Mouse (Mus musculus): Measurements from ENCODE around the gene Reln. TPM values are rescaled to one million over a fixed set of nuclear protein-coding genes. Genes with fewer than 3 reads are reported as not detected.

Reln gene
- total and polyA plus RNA-seq, 2 experiments from 2014 or later, result 40.5 to 208 TPM

- Histone ChIP-seq H3K27me3 (ENCODE audit: insufficient read depth, low read length) (no peaks in the 10 kb centered on the region), H3K4me2 (ENCODE audit: low read depth) (no peak overlapping the region), H3K4me1 (ENCODE audit: insufficient read depth) (no peaks in the 10 kb centered on the region), H3K36me3 (ENCODE audit: insufficient read depth) (no peaks in the 10 kb centered on the region), H3K9me3 (ENCODE audit: low read length) (no peaks in the 10 kb centered on the region), H3K9ac (no peak overlapping the region), H3K27ac (ENCODE audit: low read depth, low read length) (no peak overlapping the region), H3K4me3 (ENCODE audit: low read depth, low read length) (no peak overlapping the region)
- ATAC-seq (no peak), DNase-seq (no peak)
- WGBS, result 59% methylated on average over 3 of the region's 3 CpGs
- TF ChIP-seq CTCF (IDR thresholded peaks at IDR 0.05; ENCODE audit: low read depth), result no peak
Measured at GRCm38 (mm10) chr5:22017896-22018295, 326.6 kb downstream of the Reln start.

DNA sequence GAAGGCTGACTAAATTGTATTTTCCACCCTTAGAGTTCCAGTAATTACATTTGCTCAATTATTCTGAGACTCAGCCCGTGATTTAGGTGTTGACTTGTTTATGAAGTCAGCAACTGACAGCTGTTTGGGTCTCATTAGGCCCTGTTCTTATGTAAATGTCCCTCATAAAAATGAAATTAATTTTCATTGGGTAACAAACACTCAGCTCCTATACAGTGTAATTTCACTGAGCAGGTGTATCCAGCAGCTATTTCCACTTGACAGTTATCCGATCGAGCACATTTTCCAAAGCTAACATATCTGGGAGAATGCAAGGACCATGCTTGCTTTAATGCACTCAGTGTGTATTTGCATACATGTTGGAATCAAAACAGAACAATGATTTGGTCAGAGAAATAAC, 330.0 kb downstream of the Reln start:
- WGBS, result 69% methylated on average over 3 of the region's 3 CpGs
- Histone ChIP-seq H3K9me3 (ENCODE audit: low read length) (no peaks in the 10 kb centered on the region), H3K4me3 (ENCODE audit: low read depth, low read length) (no peak overlapping the region), H3K36me3 (ENCODE audit: insufficient read depth) (no peaks in the 10 kb centered on the region), H3K27ac (ENCODE audit: low read depth, low read length) (no peak overlapping the region), H3K4me2 (ENCODE audit: low read depth) (no peak overlapping the region), H3K4me1 (ENCODE audit: insufficient read depth) (no peaks in the 10 kb centered on the region), H3K9ac (no peak overlapping the region), H3K27me3 (ENCODE audit: insufficient read depth, low read length) (no peaks in the 10 kb centered on the region)
- no peak for TF ChIP-seq CTCF (IDR thresholded peaks at IDR 0.05; ENCODE audit: low read depth)
- DNase-seq (no peak), ATAC-seq (no peak)

DNA sequence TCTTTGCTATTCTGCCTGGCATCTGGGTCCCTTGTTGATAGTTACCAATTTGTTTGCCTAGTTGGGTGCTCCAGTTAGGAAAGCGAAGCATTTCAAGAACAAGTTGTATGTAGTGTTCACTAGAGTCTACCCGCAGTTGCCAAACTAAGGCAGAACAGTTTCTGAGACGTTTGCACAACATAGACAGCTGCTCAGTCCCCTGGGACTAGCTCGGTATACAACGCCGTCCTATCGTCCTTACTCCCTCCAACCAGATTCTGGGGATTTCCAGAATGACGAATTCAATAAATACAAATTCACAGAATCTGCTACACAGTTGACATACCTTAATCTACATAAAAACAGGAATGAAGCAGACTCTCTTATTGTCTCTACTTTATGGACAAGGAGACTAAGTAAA, 335.4 kb downstream of the Reln start:
- H3K9ac ChIP-seq, result no peak overlapping the region
- H3K9me3 ChIP-seq (ENCODE audit: low read length), result no peaks in the 10 kb centered on the region
- H3K27ac ChIP-seq (ENCODE audit: low read depth, low read length), result no peak overlapping the region
- H3K4me3 ChIP-seq (ENCODE audit: low read depth, low read length), result no peak overlapping the region
- H3K27me3 ChIP-seq (ENCODE audit: insufficient read depth, low read length), result no peaks in the 10 kb centered on the region
- DNase-seq, result no peak
- no peak for TF ChIP-seq CTCF (IDR thresholded peaks at IDR 0.05; ENCODE audit: low read depth)
- no peaks in the 10 kb centered on the region for H3K4me1 ChIP-seq (ENCODE audit: insufficient read depth)
- no peaks in the 10 kb centered on the region for H3K36me3 ChIP-seq (ENCODE audit: insufficient read depth)
- 72% methylated on average over 8 of the region's 8 CpGs for WGBS
- ATAC-seq, result no peak
- H3K4me2 ChIP-seq (ENCODE audit: low read depth), result no peak overlapping the region

DNA sequence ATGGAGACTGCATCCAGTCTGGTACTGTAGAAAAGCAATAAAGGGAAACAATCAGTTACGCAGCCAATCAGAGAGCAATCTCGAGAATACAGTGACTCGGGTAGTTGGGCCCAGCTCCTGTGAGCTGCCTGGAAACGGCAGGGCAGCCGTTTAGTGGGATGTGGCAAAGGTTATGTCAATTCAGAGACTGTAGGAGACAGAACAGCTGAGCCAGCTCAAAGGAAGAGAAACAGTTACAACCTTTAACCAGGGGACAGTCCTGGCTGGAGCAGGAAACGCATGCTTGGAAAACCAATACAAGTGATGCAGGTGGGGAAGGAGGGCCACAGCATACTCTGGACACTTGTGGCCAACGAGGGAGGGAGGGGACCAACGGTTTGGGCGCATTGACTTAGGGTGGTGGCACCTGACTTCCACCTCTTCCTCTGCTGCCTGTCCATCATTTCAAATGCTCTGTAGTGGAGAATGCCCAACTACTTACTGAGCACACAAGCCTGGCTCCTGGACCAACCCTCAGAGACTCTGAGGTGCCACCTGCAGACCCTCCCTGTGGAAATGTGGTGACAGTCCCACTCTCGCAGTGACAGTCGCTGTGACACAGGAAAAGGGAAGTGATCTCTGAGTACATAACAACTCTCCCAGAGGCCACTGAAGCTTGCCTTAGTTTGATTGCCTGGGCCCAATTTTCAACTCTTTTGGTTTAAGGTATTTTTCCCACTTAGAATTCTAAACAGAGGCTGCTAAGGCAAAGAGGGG, 337.0 kb downstream of the Reln start:
- 70% methylated on average over 11 of the region's 11 CpGs for WGBS
- H3K9me3 ChIP-seq (ENCODE audit: low read length), result no peaks in the 10 kb centered on the region
- H3K4me3 ChIP-seq (ENCODE audit: low read depth, low read length), result no peak overlapping the region
- no peak overlapping the region for H3K27ac ChIP-seq (ENCODE audit: low read depth, low read length)
- no peak for TF ChIP-seq CTCF (IDR thresholded peaks at IDR 0.05; ENCODE audit: low read depth)
- DNase-seq (no peak), ATAC-seq (no peak)
- no peaks in the 10 kb centered on the region for H3K4me1 ChIP-seq (ENCODE audit: insufficient read depth)
- H3K4me2 ChIP-seq (ENCODE audit: low read depth), result no peak overlapping the region
- no peaks in the 10 kb centered on the region for H3K36me3 ChIP-seq (ENCODE audit: insufficient read depth)
- no peaks in the 10 kb centered on the region for H3K27me3 ChIP-seq (ENCODE audit: insufficient read depth, low read length)
- H3K9ac ChIP-seq, result no peak overlapping the region

- H3K4me3 ChIP-seq (ENCODE audit: low read depth, low read length), result no peak overlapping the region
- no peaks in the 10 kb centered on the region for H3K27me3 ChIP-seq (ENCODE audit: insufficient read depth, low read length)
- 76% methylated on average over 4 of the region's 4 CpGs for WGBS
- no peak for TF ChIP-seq CTCF (IDR thresholded peaks at IDR 0.05; ENCODE audit: low read depth)
- H3K27ac ChIP-seq (ENCODE audit: low read depth, low read length), result no peak overlapping the region
- H3K9me3 ChIP-seq (ENCODE audit: low read length), result no peaks in the 10 kb centered on the region
- H3K9ac ChIP-seq, result no peak overlapping the region
- no peaks in the 10 kb centered on the region for H3K36me3 ChIP-seq (ENCODE audit: insufficient read depth)
- H3K4me1 ChIP-seq (ENCODE audit: insufficient read depth), result no peaks in the 10 kb centered on the region
- H3K4me2 ChIP-seq (ENCODE audit: low read depth), result no peak overlapping the region
- no peak for DNase-seq
- no peak for ATAC-seq
Measured at GRCm38 (mm10) chr5:22003858-22004257, 340.6 kb downstream of the Reln start.

DNA sequence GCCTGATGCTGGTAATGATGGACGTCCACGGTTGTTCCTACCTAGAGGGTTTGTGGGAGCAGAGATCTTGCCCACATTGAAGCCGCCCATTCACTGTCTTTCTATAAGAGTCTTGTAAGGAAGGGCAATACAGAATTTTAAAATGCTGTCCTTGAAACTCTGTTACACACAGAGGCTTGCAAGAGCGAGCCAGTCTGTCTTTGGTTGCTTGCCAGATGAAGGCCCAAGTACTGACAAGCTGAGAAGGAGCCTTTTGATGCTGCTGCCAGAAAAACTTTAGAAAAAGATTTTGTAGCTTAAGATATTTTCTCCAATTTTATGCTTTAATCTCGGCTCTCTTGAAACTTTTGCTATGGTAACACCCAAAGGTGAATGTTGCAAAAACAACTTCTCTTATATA, 356.8 kb downstream of the Reln start:
- Histone ChIP-seq H3K4me3 (ENCODE audit: low read depth, low read length) (no peak overlapping the region), H3K9me3 (ENCODE audit: low read length) (no peaks in the 10 kb centered on the region), H3K27me3 (ENCODE audit: insufficient read depth, low read length) (no peaks in the 10 kb centered on the region), H3K36me3 (ENCODE audit: insufficient read depth) (no peaks in the 10 kb centered on the region), H3K4me1 (ENCODE audit: insufficient read depth) (no peaks in the 10 kb centered on the region), H3K4me2 (ENCODE audit: low read depth) (no peak overlapping the region), H3K27ac (ENCODE audit: low read depth, low read length) (no peak overlapping the region), H3K9ac (no peak overlapping the region)
- ATAC-seq (no peak), DNase-seq (peak; percentile 36)
- WGBS, result 63% methylated on average over 5 of the region's 5 CpGs
- TF ChIP-seq CTCF (IDR thresholded peaks at IDR 0.05; ENCODE audit: low read depth), result no peak

DNA sequence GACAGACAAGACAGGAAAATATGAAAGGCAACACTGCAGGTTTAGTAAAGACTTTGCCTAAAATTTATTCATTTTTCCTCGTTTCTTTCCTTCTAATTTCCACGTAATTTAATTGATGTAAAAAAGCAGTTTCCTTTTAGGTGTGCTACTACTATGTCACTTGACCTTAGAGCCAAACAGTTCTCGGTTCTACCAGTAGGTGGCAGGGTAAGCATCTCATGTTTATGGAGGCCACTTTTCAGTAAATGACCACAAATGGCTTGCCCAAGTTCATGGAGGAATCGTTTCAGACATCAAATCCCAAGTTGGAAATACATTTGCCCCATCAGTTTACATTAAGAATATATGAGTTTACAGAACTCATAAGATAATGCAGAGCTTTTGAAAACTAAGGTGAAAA, 358.2 kb downstream of the Reln start:
- Histone ChIP-seq H3K27ac (ENCODE audit: low read depth, low read length) (no peak overlapping the region), H3K9me3 (ENCODE audit: low read length) (no peaks in the 10 kb centered on the region), H3K4me1 (ENCODE audit: insufficient read depth) (no peaks in the 10 kb centered on the region), H3K4me2 (ENCODE audit: low read depth) (no peak overlapping the region), H3K9ac (no peak overlapping the region), H3K4me3 (ENCODE audit: low read depth, low read length) (no peak overlapping the region), H3K36me3 (ENCODE audit: insufficient read depth) (no peaks in the 10 kb centered on the region), H3K27me3 (ENCODE audit: insufficient read depth, low read length) (no peaks in the 10 kb centered on the region)
- TF ChIP-seq CTCF (IDR thresholded peaks at IDR 0.05; ENCODE audit: low read depth), result peak; percentile 58
- WGBS, result 58% methylated on average over 4 of the region's 4 CpGs
- ATAC-seq (no peak), DNase-seq (peak; percentile 30)

All from forebrain, postnatal 0 days (tissue).